Mouse (Mus musculus) left cerebral cortex, postnatal 4 days (tissue): ENCODE measurements around the gene Trim61. TPM values are rescaled to one million over a fixed set of nuclear protein-coding genes. Genes with fewer than 3 reads are reported as not detected.
A peak's percentile ranks its signal among the peaks of the same experiment; 100 is the strongest.

Source experiments
- DNase-seq: peaks from one replicate; pipeline ENCODE4 v3.0.0-alpha.2; 2022
- intact Hi-C: fragments of 180-260 bp; cut with DNase I; formaldehyde crosslinking; loops from one replicate; pipeline ENCODE4 v1.15.1; 2025
- total RNA-seq, 2 experiments: library from RNA; stranded (reverse); gene quantifications; 2 replicates each; pipeline ENCODE4 v1.2.3; 2021

Trim61 gene
- total RNA-seq, 2 experiments from 2014 or later: not detected

DNA sequence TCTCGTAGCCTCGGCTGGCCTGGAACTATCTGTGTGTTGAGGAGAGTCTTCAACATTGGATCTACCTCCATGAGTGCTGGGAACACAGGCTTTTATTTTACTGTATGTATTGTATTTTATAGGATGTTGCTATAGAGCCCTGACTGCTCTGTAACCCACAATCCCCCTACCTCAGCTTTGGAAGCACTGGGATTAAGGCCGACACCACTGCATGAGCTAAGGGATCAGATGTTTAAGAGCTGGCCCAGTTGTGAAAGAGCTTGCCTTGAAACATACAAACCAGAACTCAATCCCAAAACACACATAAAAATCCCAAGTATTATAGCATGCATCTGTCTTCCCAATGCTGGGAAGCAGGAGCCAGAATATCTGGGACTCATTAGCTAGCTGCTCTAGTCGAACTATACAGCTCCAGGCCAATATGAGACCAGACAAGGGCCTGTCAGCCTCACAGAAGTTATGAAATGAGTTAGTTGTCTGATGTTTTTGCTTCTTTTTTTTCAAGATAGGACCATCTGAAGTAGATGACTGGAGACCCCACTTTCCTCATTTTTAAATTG is 19.4 kb downstream of the Trim61 start:
- DNase-seq: no peak
- intact Hi-C loops: no loop called here

DNA sequence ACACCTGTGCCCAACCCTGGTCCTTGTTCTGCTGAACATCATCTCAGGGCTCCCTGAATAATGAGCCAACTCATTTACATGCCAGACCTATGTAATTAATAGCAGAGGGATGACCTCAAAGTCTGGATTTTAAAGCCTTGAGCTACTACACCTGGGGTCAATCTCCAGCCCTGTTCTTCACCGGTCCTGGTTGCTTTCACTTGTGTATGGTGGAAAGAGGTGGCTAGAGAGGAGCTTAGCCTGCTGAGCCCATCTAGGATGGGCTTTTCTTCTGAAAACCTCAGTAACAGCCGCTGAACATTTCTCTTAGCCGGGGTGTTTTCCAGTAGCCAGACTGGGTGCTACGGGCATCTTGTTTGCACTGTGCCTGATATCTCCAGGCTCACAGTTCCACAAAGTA is 30.6 kb downstream of the Trim61 start, which contains the start of gene Trim75:
Gene Trim75 (minus strand): TSS at position 101 of the 400 bp plus-strand sequence.
- DNase-seq: no peak
- intact Hi-C loops: no loop called here

DNA sequence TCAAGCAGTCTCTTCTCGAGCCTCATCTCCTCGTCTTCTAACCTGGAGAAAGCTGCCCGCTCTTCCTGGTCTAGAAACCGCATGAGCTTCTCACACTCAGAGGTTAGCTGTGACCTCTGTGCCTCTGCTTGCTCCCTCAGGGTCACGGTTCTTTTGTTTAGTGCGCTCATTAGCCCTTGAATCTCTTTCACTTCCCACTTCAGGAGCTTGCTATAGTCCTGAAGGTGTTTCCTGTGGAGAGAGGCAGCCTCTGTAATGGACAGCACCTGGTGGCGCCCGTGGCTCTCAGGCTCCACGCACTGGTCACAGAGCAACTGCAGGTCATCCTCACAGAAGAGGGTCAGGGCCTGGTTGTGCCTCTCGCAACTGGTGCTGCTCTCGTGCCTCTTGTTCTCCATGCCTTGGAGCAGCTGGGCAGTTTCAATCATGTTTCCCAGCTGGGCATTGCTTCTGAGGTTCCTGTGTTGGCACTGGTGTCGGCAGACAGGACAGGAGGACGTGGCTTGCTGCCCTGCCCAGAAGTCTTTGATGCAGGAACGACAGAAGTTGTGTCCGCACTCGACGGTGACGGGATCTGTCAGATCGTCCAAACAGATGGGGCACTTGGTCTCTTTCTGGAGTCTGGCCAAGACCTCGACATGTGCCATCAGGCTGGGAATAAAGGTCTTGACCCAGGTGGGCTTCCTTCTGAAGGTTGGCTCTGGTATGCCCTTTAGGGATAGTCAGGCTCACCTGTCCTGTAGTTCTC is 35.0 kb downstream of the Trim61 start:
- intact Hi-C loops: no loop called here
- DNase-seq: peak; percentile 58

Other genes starting within 250 kb of the Trim61 start
- gene Klhl2, start 168.5 kb downstream of the Trim61 start, total RNA-seq: 100 to 1,000 TPM in 1 of 2 experiments, 10 to 100 TPM in 1; 97.3 to 103 TPM
- gene Tmem192, start 71.3 kb downstream of the Trim61 start, total RNA-seq: 10 to 100 TPM; 14.1 to 18.7 TPM
- gene Trim75, start 30.7 kb downstream of the Trim61 start, total RNA-seq: not detected
- gene Trim60, start 61 bp upstream of the Trim61 start, total RNA-seq: not detected
- gene Apela, start 18.8 kb upstream of the Trim61 start, total RNA-seq: under 1 TPM in 1 of 2 experiments, not detected in 1; 0.56 TPM
- gene Gm10663, start 56.5 kb upstream of the Trim61 start, total RNA-seq: not detected
- gene BC030870, start 111.0 kb upstream of the Trim61 start, total RNA-seq: not detected